Mouse (Mus musculus) embryo, embryonic 11.5 days (tissue): ENCODE results near the gene Parvb.
A peak's percentile ranks its signal among the peaks of the same experiment; 100 is the strongest.
"Not testable (repeated sequence)": the region's sequence is repeated elsewhere in the genome, so short reads cannot be mapped to it uniquely, and the experiment has no call there.

ENCODE experiments used
- DNase-seq: peaks from one replicate; pipeline ENCODE4 v3.0.0-alpha.2; 2012; ENCODE audit warnings: low read depth, low spot score

Gene Parvb

GRCm38 (mm10) chr15:84256864-84257263 is 25.0 kb downstream of the Parvb start:
- DNase-seq: no peak

DNA sequence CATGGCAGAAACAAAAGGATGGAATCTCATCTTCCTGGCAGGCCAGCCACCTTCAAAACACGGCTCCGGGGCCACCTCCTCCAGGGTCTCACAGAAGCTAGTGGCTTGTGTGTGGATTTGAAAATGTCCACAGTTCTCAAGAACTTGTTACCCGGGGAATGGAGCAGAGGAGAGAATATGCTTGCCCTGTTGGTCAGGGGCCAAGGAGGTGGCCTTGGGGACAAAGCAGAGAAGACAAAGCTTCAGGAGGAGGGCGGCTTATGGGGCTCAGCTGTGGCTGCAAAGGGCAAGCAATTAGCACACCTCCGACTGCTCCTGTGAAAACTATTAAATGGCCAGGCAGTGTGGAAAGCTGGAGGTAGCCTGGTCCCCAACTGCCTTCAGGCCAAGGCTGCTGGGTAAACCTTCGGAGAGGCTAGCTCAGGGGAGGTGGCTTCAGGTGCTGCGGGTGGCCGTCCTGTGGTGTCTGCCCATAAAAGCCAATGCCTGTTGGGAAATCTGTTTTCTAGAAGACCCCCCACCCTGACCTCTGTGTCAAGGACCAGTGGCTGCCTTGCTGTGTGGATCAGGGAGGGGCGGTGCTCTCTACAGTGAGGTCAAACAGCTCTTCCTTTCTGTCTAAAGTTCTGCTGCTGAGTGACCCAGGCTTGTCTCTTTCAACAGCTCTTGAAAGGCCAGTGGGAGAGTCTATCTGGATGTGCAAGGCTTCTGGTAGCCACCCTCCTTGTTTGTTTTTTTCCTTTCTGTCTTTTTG is 26.9 kb downstream of the Parvb start:
- no peak for DNase-seq

- peak; percentile 54 for DNase-seq
Observed at GRCm38 (mm10) chr15:84260123-84260822, 28.4 kb downstream of the Parvb start.

- no peak for DNase-seq
Observed at GRCm38 (mm10) chr15:84262630-84263029, 30.8 kb downstream of the Parvb start.

GRCm38 (mm10) chr15:84263573-84263972 is 31.7 kb downstream of the Parvb start:
- DNase-seq: no peak

GRCm38 (mm10) chr15:84265141-84265540 is 33.3 kb downstream of the Parvb start:
- no peak for DNase-seq

GRCm38 (mm10) chr15:84266290-84266689 is 34.4 kb downstream of the Parvb start:
- no peak for DNase-seq

DNA sequence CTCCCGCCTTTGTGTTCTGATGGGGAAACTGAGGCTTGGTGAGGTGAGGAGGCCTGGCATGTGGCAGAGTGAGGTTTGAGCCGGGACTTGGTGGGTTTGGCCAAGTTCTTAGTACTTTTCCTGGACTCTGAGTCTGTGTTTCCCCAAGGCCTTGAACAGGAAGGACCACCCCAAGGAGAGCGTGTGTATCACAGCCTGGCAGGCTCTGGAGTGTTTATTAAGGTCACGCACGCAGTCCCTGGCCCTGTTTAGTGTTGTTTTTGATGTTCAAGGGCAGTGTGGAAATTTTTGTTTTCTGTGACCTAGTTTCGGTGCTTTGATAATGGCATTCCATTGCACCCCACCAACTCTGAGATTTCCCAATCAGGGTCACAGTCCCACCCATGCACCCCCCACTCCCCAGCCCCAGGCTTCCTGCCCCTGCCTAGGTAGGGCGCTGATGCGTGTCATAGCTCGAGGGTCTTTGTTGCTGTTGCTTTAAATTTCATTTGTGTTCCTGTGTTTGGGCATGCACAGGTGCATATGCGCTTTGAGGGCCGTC is 35.9 kb downstream of the Parvb start:
- no peak for DNase-seq

DNA sequence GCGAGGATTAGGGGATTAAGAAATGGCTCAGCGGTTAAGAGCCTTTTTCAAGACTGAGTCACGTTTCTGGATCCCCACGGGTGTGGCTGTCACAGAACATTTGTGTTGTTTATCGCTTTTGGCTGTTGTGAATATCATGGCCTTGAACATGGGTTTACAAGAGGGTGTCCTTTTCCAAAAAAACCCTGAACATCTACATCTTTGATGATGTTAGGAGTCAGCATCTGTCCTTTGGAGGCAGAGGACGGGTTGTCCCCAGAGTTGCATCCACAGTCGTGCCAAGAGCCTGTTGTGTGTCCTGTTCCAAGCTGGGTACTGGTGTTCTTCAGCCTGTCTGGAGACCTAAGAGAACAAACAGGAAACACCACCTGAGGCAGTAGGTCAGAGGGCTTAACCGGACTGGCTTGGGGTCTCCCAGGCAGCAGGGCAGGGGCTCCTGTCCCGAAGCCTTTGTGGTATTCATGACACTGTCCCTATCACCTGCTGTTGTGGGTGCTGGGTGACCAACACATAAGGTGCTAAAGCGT is 37.3 kb downstream of the Parvb start:
- no peak for DNase-seq

DNA sequence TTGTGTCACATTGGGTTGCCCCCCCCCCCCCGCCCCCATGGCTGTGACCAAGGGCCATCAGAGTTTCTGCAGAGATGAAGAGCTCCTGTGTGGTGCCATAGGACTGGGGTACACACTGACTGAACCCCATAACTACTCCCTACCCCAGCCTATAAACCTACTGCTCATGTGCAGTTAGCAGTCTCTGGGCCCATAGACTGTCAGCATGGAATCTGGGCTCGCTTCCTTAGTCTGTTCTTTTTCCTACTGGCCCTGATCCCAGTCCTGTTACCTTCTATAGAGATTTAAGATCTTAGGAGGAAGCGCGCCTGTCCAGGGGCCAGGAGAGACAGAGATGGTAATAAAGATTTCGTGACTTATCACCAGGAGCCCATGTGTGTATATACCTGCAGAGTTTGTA is 38.2 kb downstream of the Parvb start:
- DNase-seq: no peak

DNA sequence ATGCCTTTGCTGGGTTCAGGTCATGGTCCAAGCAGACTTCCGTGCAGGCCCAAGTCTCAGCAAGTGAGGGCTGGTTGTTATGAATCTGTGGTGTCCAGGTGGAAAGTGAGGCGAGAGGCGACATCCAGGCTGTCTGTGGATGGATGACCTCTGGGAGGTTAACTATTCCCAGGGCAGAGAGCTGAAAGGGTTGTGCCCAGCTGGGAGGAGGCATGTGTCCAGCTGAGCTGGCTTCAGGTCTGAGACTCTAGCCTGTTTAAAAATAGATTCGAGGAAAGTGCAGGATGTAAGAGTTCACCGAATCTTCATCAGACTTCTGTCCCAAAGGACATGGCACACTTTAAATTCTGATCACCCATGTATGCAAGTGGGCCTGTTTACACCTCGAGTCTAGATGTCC is 38.6 kb downstream of the Parvb start:
- no peak for DNase-seq

DNA sequence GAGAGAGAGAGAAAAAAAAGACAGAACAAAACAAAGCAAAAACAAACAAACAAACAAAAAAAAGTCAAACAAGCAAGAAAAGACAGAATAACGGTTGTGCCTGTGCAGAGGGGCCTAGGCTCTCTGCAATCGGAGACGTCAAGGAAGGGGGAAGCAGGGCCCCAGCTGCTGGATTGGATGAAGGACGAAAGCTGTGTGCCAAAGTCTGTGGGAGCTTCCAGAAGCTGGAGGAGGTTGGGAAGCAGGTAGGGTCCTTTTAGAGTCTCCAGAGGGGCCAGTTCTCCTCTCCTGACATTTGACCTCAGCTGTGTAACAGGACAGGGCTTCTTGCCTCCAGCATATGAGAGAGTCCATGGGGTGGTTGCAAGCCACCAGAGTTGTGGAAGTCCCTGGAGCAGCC is 44.2 kb downstream of the Parvb start:
- DNase-seq: no peak

- DNase-seq: no peak
Observed at GRCm38 (mm10) chr15:84278091-84278490, 46.2 kb downstream of the Parvb start.

- no peak for DNase-seq
Observed at GRCm38 (mm10) chr15:84278656-84279055, 46.8 kb downstream of the Parvb start.

- no peak for DNase-seq
Observed at GRCm38 (mm10) chr15:84280309-84280708, 48.5 kb downstream of the Parvb start.

- no peak for DNase-seq
Observed at GRCm38 (mm10) chr15:84280712-84281347, 49.0 kb downstream of the Parvb start.

DNA sequence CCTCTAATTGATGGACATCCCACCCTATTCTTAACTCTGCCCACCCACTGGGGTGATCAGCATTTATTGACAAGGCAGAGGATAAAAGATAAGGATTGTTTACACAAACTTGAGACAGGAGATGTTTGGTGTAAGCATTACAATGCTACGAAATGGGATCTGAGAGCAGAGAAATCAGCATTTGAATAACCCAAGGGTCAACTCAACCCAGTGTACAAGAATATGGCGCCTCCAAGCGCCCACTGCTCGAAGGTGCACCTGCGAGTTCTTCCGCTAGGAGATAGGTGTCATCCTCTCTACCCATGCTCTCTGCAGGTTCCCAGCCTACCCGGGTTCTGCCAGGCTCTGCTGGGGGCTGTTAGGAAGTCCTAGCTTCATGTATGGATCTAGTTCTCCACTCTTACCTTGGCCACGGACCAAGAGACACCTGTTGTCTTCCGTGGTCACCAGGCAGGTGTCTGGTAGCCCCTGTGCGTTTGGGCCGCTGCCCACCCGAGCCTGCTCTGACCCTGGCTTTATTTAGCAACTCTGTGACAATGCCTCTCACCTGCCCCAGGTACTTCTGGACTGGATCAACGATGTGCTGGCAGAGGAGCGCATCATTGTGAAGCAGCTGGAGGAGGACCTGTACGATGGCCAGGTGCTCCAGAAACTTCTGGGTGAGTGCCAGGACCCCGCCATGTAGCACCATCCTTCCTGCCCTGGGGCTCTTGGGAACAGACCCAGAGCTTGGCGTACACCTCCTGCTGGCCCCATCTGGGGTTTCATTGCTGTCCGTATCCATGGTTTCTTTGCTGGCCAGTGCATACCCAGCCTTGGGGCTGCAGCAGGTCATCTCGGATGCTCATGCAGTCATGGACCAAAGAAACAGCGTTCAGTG is 50.6 kb downstream of the Parvb start:
- no peak for DNase-seq

DNA sequence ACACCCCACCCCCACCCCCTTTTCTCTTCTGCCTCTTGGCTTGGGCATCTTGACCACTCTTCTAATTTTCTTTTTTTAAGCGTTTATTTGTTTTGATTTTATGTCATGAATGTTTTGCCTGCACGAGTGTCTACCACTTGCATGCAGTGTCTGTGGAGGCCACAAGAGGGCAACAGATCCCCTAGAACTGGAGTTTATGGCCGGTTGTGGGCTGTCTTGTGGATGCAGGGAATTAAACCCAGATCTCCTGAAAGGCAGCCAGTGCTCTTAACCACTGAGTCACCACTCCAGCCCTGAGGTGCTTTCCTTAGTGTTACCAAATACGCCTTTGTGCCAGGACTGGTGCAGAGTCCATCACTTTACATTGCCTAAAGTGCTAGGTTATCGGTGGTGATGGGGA is 52.2 kb downstream of the Parvb start:
- no peak for DNase-seq

DNA sequence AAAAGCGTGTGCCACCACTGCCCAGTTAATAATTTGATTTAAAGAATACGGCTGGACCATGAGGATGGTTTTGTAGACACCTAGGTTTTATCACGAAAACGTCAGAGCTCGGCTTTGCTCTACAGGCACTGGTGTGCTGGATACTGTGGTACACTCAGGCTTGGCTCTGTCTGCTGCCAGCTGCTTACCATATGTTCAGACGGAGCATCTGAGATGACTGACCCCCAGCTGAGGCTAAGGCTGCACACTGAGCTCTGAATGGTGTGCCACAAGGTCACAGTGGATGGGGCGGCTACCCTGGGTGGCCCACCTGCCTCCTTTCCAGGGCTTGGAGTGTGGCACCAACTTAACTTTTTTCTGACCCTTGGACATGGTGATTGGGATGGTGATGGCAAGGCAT is 53.6 kb downstream of the Parvb start:
- DNase-seq: no peak

DNA sequence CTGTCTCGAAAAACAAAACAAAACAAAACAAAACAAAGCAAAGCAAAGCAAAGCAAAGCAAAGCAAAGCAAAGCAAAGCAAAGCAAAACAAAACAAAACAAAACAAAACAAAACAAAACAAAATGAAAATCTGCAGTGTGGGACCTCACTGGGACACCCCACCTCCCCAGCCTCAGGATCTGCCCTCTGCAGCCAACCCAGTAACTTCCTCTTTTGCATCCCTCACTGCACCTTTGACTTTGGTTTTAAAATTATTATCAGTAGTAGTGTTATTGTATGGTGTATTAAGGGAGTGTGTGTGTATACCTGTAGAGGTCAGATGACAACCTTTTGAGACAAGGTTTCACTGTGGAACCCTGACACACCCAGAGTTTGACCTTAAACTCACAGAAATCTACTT is 57.1 kb downstream of the Parvb start:
- DNase-seq: not testable (repeated sequence)

- DNase-seq: no peak
Observed at GRCm38 (mm10) chr15:84291097-84291496, 59.3 kb downstream of the Parvb start.
